Mouse (Mus musculus) small intestine, adult 2 months (tissue): ENCODE results near the gene Cpne5.

ENCODE experiments used
- CTCF ChIP-seq: fragments of 200-500 bp; IDR thresholded peaks from 2 replicates; pipeline ENCODE4 v1.5.1; 2012; ENCODE audit warnings: low read depth, mild to moderate bottlenecking, control low read depth, inconsistent platforms, low read length, moderate library complexity, mixed read lengths; ENCODE audit not compliant: insufficient replicate concordance, insufficient read length; ENCODE audit errors: extremely low read depth
- POLR2A ChIP-seq: fragments of 200-500 bp; IDR thresholded peaks from 2 replicates; pipeline ENCODE4 v1.6.1; 2012; ENCODE audit warnings: low read depth, mild to moderate bottlenecking, control low read depth, inconsistent platforms, low read length, moderate library complexity

DNA sequence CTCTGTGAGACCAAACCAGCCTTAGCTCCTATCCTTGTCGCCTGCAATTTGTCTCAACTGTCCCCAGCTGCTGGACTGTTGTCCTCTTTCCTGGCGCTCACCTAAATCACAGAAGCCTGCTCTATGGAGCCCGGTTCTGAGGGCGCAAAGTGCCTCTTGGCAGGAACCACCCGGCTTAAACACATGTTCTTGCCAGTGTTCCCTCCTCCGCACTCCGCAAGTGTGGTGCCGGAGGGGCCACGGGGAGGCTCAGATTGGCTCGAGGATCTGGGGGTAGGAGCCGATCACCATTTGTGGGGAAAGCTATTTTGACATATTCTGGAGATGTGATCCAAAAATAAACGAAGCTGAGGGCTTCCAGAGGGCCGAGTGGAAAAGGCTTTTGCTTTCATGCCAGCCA lies 9.9 kb upstream of the Cpne5 start:
- TF ChIP-seq CTCF (no peak), POLR2A (no peak)
